Mouse (Mus musculus) gastrocnemius, postnatal 36 days (tissue): ENCODE measurements around the gene Galnt16. TPM values are rescaled to one million over a fixed set of nuclear protein-coding genes. Genes with fewer than 3 reads are reported as not detected.

ENCODE experiments used
- DNase-seq, 2 experiments: peaks; one replicate each; pipeline ENCODE4 v3.0.0; 2022
- intact Hi-C: fragments of 180-260 bp; cut with DNase I; formaldehyde crosslinking; loops from one replicate; pipeline ENCODE4 v1.15.1; 2025
- total RNA-seq, 2 experiments: library from RNA; stranded (reverse); gene quantifications; 2 replicates each; pipeline ENCODE4 v1.2.3; 2021

The Galnt16 gene
- total RNA-seq, 2 experiments from 2014 or later: 3.1 to 3.3 TPM

GRCm38 (mm10) chr12:80644506-80644868 lies 126.4 kb downstream of the Galnt16 start:
- intact Hi-C loops: no loop called here
- no peak for DNase-seq

GRCm38 (mm10) chr12:80646377-80646776 lies 128.3 kb downstream of the Galnt16 start:
- intact Hi-C loops: no loop called here
- no peak for DNase-seq

- DNase-seq: no peak
- intact Hi-C loops: no loop called here
These were observed 136.0 kb downstream of the Galnt16 start for GRCm38 (mm10) chr12:80653951-80654658.

- intact Hi-C loops: no loop called here
- no peak for DNase-seq
These were observed 136.6 kb downstream of the Galnt16 start for GRCm38 (mm10) chr12:80654659-80655025.

- DNase-seq: no peak
- intact Hi-C loops: no loop called here
These were observed 140.6 kb downstream of the Galnt16 start for GRCm38 (mm10) chr12:80658661-80659060.

- intact Hi-C loops: no loop called here
These were observed 144.2 kb downstream of the Galnt16 start for GRCm38 (mm10) chr12:80662322-80662721.

GRCm38 (mm10) chr12:80663935-80664334 lies 145.9 kb downstream of the Galnt16 start:
- no peak for DNase-seq
- intact Hi-C loops: no loop called here

More at GRCm38 (mm10) chr12:80662322-80662721, 144.2 kb downstream of the Galnt16 start:
- DNase-seq: no peak

GRCm38 (mm10) chr12:80668391-80668790 lies 150.3 kb downstream of the Galnt16 start:
- intact Hi-C loops: no loop called here
- DNase-seq: no peak

- intact Hi-C loops: no loop called here
- DNase-seq: peak in 1 of 2 experiments; percentile 36
These were observed 155.1 kb downstream of the Galnt16 start for GRCm38 (mm10) chr12:80673170-80673569.

Other genes with a start within 250 kb of the Galnt16 start
- 10 to 100 TPM; 35.2 to 36.6 TPM for gene Dcaf5, start 81.7 kb upstream of the Galnt16 start, total RNA-seq
- gene Exd2, start 55.2 kb upstream of the Galnt16 start, total RNA-seq: 10 to 100 TPM; 33.5 to 34.2 TPM
- gene Slc39a9, start 125.6 kb downstream of the Galnt16 start, total RNA-seq: 1 to 10 TPM; 7.0 to 7.8 TPM
- gene Erh, start 126.1 kb downstream of the Galnt16 start, total RNA-seq: 10 to 100 TPM; 10.7 to 19.9 TPM
- not detected for gene Plekhd1, start 174.3 kb downstream of the Galnt16 start, total RNA-seq
- gene Ccdc177, start 242.4 kb downstream of the Galnt16 start, total RNA-seq: not detected